Mouse (Mus musculus) midbrain, embryonic 11.5 days (tissue): ENCODE data around the gene Tulp1. TPM values are rescaled to one million over a fixed set of nuclear protein-coding genes. Genes with fewer than 3 reads are reported as not detected.
A peak's percentile ranks its signal among the peaks of the same experiment; 100 is the strongest.

Experiments
- ATAC-seq: fragments of 200-750 bp; cut with Nextera tagmentation; 2 replicates; pipeline ENCODE4 v1.8.0; 2017; ENCODE audit warnings: moderate TSS enrichment, moderate library complexity; ENCODE audit not compliant: low FRiP score
- DNase-seq: peaks from one replicate; pipeline ENCODE4 v3.0.0; 2015; ENCODE audit warnings: low spot score; ENCODE audit errors: missing footprints
- H3K27ac ChIP-seq: fragments of 300-500 bp; sonication (generic); 2 replicates; pipeline ENCODE4 v1.5.1; 2014; ENCODE audit warnings: low read depth, low read length
- H3K27me3 ChIP-seq: fragments of 300-500 bp; sonication (generic); 2 replicates; pipeline ENCODE4 v1.6.1; 2014; ENCODE audit warnings: mild to moderate bottlenecking, low read length, moderate library complexity, mixed read lengths; ENCODE audit not compliant: control insufficient read depth, insufficient read depth
- H3K36me3 ChIP-seq: fragments of 300-500 bp; sonication (generic); 2 replicates; pipeline ENCODE4 v1.6.1; 2014; ENCODE audit warnings: mild to moderate bottlenecking, low read length, moderate library complexity, mixed read lengths; ENCODE audit not compliant: control insufficient read depth, insufficient read depth
- H3K4me1 ChIP-seq: fragments of 300-500 bp; sonication (generic); 2 replicates; pipeline ENCODE4 v1.6.1; 2014; ENCODE audit warnings: low read length; ENCODE audit not compliant: control insufficient read depth, insufficient read depth
- H3K4me2 ChIP-seq: fragments of 300-500 bp; sonication (generic); 2 replicates; pipeline ENCODE4 v1.6.1; 2014; ENCODE audit warnings: mild to moderate bottlenecking, moderate library complexity
- H3K4me3 ChIP-seq: fragments of 300-500 bp; sonication (generic); 2 replicates; pipeline ENCODE4 v1.5.1; 2014; ENCODE audit warnings: low read depth, low read length
- H3K9ac ChIP-seq: fragments of 300-500 bp; sonication (generic); 2 replicates; pipeline ENCODE4 v1.6.1; 2014; ENCODE audit warnings: low read length
- H3K9me3 ChIP-seq: fragments of 300-500 bp; sonication (generic); 2 replicates; pipeline ENCODE4 v1.6.1; 2016; ENCODE audit warnings: low read length; ENCODE audit not compliant: control insufficient read depth
- WGBS: fragments of 180-500 bp; shearing (Covaris S2); extraction: QIAGEN DNeasy Blood & Tissue Kit; methylation state at CpG from one replicate; pipeline ENCODE4 v1.1.7; 2014; 5-methylcytosine and 5-hydroxymethylcytosine counted together
- polyA plus RNA-seq: library from polyadenylated mRNA; unstranded; fragments of >200 nt; fragmentation: Nextera tagmentation; extraction: Ambion mirVana; gene quantifications from 2 replicates; pipeline ENCODE4 v1.2.1, GENCODE M21; 2014

The Tulp1 gene
- polyA plus RNA-seq, 1 experiment from 2014 or later: 4.9 TPM

GRCm38 (mm10) chr17:28316476-28316875 lies 48.5 kb downstream of the Tulp1 start:
- peaks cover 5% of the 10 kb centered on the region; the same call in 1 of the 2 replicates for H3K36me3 ChIP-seq
- no peaks in the 10 kb centered on the region for H3K9me3 ChIP-seq
- 91% methylated on average over 9 of the region's 9 CpGs for WGBS
- H3K27me3 ChIP-seq: no peaks in the 10 kb centered on the region
- no peak overlapping the region for H3K4me2 ChIP-seq
- H3K27ac ChIP-seq: no peak overlapping the region
- no peak overlapping the region for H3K9ac ChIP-seq
- peaks cover 10% of the 10 kb centered on the region for H3K4me1 ChIP-seq
- ATAC-seq: no peak
- DNase-seq: no peak
- no peak overlapping the region for H3K4me3 ChIP-seq

DNA sequence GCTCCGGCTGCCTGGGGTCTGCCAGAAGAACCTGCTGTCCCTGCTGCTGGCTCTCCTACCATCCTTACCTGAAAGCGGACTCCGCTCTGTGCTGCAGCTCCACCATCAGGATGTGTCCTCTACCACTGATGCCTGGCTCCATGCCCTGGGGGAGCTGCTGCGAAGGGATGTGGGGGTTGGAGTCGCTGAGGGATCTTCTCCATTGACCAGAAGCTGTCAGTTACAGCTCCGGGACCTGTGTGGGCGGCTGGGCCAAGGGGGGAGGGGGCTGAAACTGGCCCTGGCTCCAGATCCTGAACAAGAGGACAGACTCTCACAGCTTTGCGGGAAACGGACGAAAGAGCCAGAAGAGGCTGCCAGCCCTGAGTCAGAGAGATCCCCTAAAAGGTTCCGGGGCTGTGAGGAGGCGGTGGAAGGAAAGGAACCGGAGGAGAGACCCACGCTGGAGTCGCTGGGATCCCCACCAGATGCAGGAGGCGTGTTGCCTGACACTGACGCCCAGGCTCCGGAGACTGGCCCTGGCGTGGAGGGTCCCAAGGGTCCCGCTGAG lies 49.3 kb downstream of the Tulp1 start:
- H3K9me3 ChIP-seq: no peaks in the 10 kb centered on the region
- H3K4me3 ChIP-seq: no peak overlapping the region
- no peaks in the 10 kb centered on the region for H3K27me3 ChIP-seq
- DNase-seq: no peak
- H3K9ac ChIP-seq: no peak overlapping the region
- 89% methylated on average over 20 of the region's 20 CpGs for WGBS
- H3K4me1 ChIP-seq: peaks cover 10% of the 10 kb centered on the region
- H3K27ac ChIP-seq: no peak overlapping the region
- H3K36me3 ChIP-seq: peaks cover 5% of the 10 kb centered on the region; the same call in 1 of the 2 replicates
- no peak for ATAC-seq
- no peak overlapping the region for H3K4me2 ChIP-seq

GRCm38 (mm10) chr17:28313880-28314225 lies 51.2 kb downstream of the Tulp1 start:
- no peaks in the 10 kb centered on the region for H3K9me3 ChIP-seq
- DNase-seq (no peak), ATAC-seq (no peak)
- H3K4me1 ChIP-seq: peaks cover 10% of the 10 kb centered on the region
- peaks cover 5% of the 10 kb centered on the region; the same call in 1 of the 2 replicates for H3K36me3 ChIP-seq
- peak overlapping the region; percentile 91 for H3K9ac ChIP-seq
- H3K27me3 ChIP-seq: no peaks in the 10 kb centered on the region
- peak overlapping the region; percentile 69 for H3K27ac ChIP-seq
- peak overlapping the region; percentile 89 for H3K4me2 ChIP-seq
- peak overlapping the region; percentile 84 for H3K4me3 ChIP-seq
- WGBS: under 1% methylated on average over 11 of the region's 11 CpGs

DNA sequence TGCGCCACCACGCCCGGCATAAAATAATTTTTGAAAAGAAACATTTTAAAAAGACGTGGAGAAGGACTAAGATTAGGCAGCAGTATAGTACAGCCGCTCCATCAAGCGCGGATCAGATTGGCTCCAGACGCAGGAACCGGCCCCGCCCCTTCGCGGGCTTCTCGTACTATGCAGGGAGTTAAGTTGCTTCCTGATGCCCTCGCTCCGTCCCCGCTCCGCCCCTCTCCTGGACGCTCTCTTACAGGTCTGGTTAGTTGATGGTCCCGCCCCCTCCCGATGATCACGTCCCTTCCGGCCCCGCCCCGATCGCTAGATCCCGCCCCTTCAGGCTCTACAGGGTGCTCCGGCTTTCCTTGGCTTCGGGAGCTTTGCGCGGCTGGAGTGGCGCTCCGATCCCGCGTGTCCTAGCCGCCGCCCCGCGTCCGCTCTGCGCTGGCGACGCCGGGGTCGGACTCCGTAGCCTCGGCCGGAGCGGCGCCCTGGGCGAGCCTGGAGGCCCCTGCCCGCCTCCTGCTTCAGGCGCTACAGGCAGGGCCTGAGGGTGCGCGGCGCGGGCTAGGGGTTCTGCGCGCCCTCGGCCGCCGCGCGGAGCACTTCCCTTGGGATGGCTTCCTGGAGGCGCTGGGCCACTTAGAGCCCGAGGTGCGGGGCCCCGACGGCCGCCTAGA lies 51.7 kb downstream of the Tulp1 start, which contains the start of gene Fance:
Fance (plus strand) TSS at position 308 of the 668 bp plus-strand sequence.
- DNase-seq (peak; percentile 100), ATAC-seq (peak; percentile 99)
- H3K9me3 ChIP-seq: no peaks in the 10 kb centered on the region
- peak within 1 kb of the TSS; percentile 91 for H3K9ac ChIP-seq
- H3K4me2 ChIP-seq: peak within 1 kb of the TSS; percentile 89
- whole genome bisulfite sequencing: under 1% methylated on average over 54 of the region's 69 CpGs
- peaks cover 3% of the 10 kb centered on the region; the same call in 1 of the 2 replicates for H3K36me3 ChIP-seq
- no peaks in the 10 kb centered on the region for H3K27me3 ChIP-seq
- peaks cover 14% of the 10 kb centered on the region for H3K4me1 ChIP-seq
- H3K4me3 ChIP-seq: peak within 1 kb of the TSS; percentile 84
- H3K27ac ChIP-seq: peak within 1 kb of the TSS; percentile 69

DNA sequence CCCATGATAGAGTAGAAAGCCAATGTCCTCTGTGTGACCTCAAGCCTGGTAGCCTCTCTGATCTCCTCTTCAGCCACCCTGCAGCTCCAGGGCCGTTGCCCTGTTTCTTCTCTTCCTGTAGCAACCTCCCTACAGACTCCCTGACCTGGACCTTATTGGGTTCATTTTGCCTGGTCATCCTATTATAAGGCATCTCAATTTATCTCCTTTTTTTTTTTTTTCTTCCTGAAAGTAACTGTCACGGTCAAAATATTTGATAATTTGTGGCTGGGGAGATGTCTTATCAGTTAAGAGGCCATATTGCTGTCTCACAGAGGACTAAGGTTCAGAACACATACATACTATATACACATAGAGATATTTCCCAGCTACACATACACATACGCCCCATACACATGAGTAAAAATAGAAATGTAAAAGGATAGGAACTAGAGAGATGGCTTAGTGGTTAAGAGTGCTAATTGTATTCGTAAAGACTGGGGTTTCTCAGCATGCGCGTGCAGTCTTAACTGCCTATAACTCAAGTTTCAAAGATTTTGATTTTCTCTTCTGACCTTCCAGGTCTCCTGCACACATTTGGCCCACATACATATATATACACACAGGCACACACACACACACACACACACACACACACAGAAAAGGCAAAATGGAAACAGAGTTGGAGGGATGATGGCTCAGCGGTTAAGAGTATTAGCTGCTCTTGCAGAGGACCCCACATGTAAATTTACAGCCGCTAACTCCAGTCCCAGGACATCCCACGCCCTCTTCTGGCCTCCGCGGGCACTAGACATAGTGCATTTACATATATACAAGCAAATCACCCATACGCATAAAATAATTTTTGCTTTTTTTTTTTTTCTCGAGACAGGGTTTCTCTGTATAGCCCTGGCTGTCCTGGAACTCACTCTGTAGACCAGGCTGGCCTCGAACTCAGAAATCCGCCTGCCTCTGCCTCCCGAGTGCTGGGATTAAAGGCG lies 52.5 kb downstream of the Tulp1 start:
- ATAC-seq (peak; percentile 10; the same call in 1 of the 2 replicates), DNase-seq (no peak)
- Histone ChIP-seq H3K4me2 (peak overlapping the region; percentile 89), H3K4me1 (peaks cover 14% of the 10 kb centered on the region), H3K27ac (no peak overlapping the region), H3K36me3 (no peaks in the 10 kb centered on the region; the same call in 1 of the 2 replicates), H3K9me3 (no peaks in the 10 kb centered on the region), H3K4me3 (peak overlapping the region; percentile 84), H3K9ac (peak overlapping the region; percentile 24; the same call in 1 of the 2 replicates), H3K27me3 (no peaks in the 10 kb centered on the region)
- WGBS: 29% methylated on average over 17 of the region's 17 CpGs

DNA sequence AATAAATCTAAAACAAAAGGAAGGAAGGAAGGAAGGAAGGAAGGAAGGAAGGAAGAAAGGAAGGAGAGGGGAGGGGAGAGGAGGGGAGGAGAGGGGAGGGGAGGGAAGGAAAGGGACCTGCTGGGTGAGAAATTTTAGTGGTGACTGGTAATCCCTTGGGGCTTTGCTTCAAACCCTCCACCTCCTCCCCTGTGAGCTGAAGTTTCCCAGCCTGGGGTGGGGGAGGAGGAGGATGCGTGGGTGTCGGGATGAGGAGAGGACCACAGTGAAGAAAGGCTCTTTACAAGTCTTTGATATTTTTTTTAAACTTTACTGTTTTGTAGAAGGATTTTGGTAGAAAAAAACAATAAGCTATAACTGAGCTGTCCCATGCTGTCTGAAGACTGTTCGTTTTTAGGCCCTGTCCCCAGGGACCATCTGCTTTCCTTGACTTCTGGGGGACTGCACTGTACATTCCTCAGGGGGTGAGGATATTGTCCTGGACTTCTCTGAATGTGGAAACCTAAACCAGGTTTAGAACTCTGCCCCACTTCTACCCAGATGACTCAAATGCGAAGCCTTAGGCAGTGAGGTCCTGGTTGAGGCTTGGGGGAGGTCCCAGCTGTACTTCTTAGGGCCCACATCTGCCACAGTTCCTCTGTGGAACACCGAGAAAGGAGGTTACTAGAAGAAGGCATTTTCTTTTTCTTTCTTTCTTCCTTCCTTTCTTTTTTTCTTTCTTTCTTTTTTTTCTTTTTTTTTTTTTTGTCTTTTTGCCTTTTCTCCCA lies 53.5 kb downstream of the Tulp1 start:
- H3K4me2 ChIP-seq: no peak overlapping the region
- DNase-seq: no peak
- H3K4me1 ChIP-seq: peaks cover 14% of the 10 kb centered on the region
- H3K9me3 ChIP-seq: no peaks in the 10 kb centered on the region
- H3K4me3 ChIP-seq: no peak overlapping the region
- no peaks in the 10 kb centered on the region; the same call in 1 of the 2 replicates for H3K36me3 ChIP-seq
- ATAC-seq: no peak
- H3K27ac ChIP-seq: no peak overlapping the region
- no peak overlapping the region for H3K9ac ChIP-seq
- no peaks in the 10 kb centered on the region for H3K27me3 ChIP-seq
- WGBS: 76% methylated on average over 5 of the region's 5 CpGs

DNA sequence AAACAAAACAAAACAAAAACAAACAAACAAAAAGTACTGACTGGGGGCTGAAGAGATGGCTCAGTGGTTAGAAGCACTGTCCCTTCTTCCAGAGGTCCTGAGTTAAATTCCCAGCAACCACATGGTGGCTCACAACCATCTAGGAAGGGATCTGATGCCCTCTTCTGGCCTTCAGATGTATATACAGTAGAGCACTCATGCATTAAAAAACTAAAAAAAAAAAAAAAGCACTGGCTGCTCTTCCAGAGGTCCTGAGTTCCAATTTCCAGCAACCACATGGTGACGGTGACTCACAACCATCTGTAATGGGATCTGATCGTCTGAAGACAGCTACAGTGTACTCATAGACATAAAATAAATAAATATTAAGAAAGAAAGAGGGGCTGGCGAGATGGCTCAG lies 54.2 kb downstream of the Tulp1 start:
- no peaks in the 10 kb centered on the region for H3K27me3 ChIP-seq

More for the DNA sequence above, 54.2 kb downstream of the Tulp1 start:
- Histone ChIP-seq H3K9me3 (no peaks in the 10 kb centered on the region), H3K36me3 (no peaks in the 10 kb centered on the region), H3K9ac (no peak overlapping the region), H3K27ac (no peak overlapping the region), H3K4me1 (peaks cover 14% of the 10 kb centered on the region), H3K4me3 (no peak overlapping the region), H3K4me2 (no peak overlapping the region)
- ATAC-seq (no peak), DNase-seq (no peak)
- 76% methylated on average over 3 of the region's 3 CpGs for WGBS
